Mouse (Mus musculus): ENCODE measurements around the gene Gm40193. TPM values are rescaled to one million over a fixed set of nuclear protein-coding genes. Genes with fewer than 3 reads are reported as not detected.

Gene Gm40193
- total RNA-seq, 2 experiments from 2014 or later: not detected

- DNase-seq (ENCODE audit: low spot score in 2 of 2): peak; percentile 33 to 46
These were observed 22.8 kb downstream of the Gm40193 start for GRCm38 (mm10) chr11:70509753-70510564.

- no peak for DNase-seq (ENCODE audit: low spot score in 2 of 2)
These were observed 25.7 kb downstream of the Gm40193 start for GRCm38 (mm10) chr11:70506962-70507515.

- DNase-seq (ENCODE audit: low spot score in 2 of 2): peak; percentile 35 to 38
These were observed 26.4 kb downstream of the Gm40193 start for GRCm38 (mm10) chr11:70506385-70506784.

- DNase-seq (ENCODE audit: low spot score in 2 of 2): no peak
These were observed 27.8 kb downstream of the Gm40193 start, which contains the start of gene Tm4sf5 for GRCm38 (mm10) chr11:70504970-70505369. TSS of gene Tm4sf5 (plus strand) at chr11:70505244.

- no peak for DNase-seq (ENCODE audit: low spot score in 2 of 2)
These were observed 30.7 kb downstream of the Gm40193 start for GRCm38 (mm10) chr11:70502018-70502417.

GRCm38 (mm10) chr11:70500476-70500812 is 32.3 kb downstream of the Gm40193 start:
- DNase-seq (ENCODE audit: low spot score in 2 of 2): no peak

GRCm38 (mm10) chr11:70499566-70500475 is 32.9 kb downstream of the Gm40193 start:
- no peak for DNase-seq (ENCODE audit: low spot score in 2 of 2)

- no peak for DNase-seq (ENCODE audit: low spot score in 2 of 2)
These were observed 43.1 kb downstream of the Gm40193 start for GRCm38 (mm10) chr11:70489684-70490083.

- DNase-seq (ENCODE audit: low spot score in 2 of 2): peak in 1 of 2 experiments; percentile 16
These were observed 43.6 kb downstream of the Gm40193 start for GRCm38 (mm10) chr11:70489138-70489537.

- DNase-seq (ENCODE audit: low spot score in 2 of 2): no peak
These were observed 44.9 kb downstream of the Gm40193 start for GRCm38 (mm10) chr11:70487816-70488215.

GRCm38 (mm10) chr11:70485498-70485897 is 47.2 kb downstream of the Gm40193 start:
- no peak for DNase-seq (ENCODE audit: low spot score in 2 of 2)

Other genes starting within 250 kb of the Gm40193 start
- gene Alox12e, start 210.3 kb downstream of the Gm40193 start, total RNA-seq (2021): under 1 TPM; 0.19 to 0.40 TPM
- not detected for gene Alox15, start 180.9 kb downstream of the Gm40193 start, total RNA-seq (2021)
- 10 to 100 TPM; 33.1 to 34.6 TPM for gene Pelp1, start 122.9 kb downstream of the Gm40193 start, total RNA-seq (2021)
- 10 to 100 TPM; 68.1 to 76.7 TPM for gene Arrb2, start 100.3 kb downstream of the Gm40193 start, total RNA-seq (2021)
- gene Med11, start 81.0 kb downstream of the Gm40193 start, total RNA-seq (2021): 10 to 100 TPM; 13.9 to 15.4 TPM
- 1 to 10 TPM in 1 of 2 experiments, under 1 TPM in 1; 0.23 to 1.4 TPM for gene Zmynd15, start 73.5 kb downstream of the Gm40193 start, total RNA-seq (2021)
- gene Cxcl16, start 73.0 kb downstream of the Gm40193 start, total RNA-seq (2021): 1 to 10 TPM in 1 of 2 experiments, under 1 TPM in 1; 0.42 to 1.4 TPM
- under 1 TPM in 1 of 2 experiments, not detected in 1; 0.37 TPM for gene Tm4sf5, start 27.7 kb downstream of the Gm40193 start, total RNA-seq (2021)
- not detected for gene Vmo1, start 18.3 kb downstream of the Gm40193 start, total RNA-seq (2021)
- gene Gltpd2, start 13.7 kb downstream of the Gm40193 start, total RNA-seq (2021): not detected
- gene Psmb6, start 7.6 kb downstream of the Gm40193 start, total RNA-seq (2021): 100 to 1,000 TPM; 184 to 189 TPM
- gene Pld2, start 7.1 kb upstream of the Gm40193 start, total RNA-seq (2021): 10 to 100 TPM; 13.3 to 15.8 TPM
- gene Mink1, start 29.9 kb upstream of the Gm40193 start, total RNA-seq (2021): 100 to 1,000 TPM; 396 to 435 TPM
- gene 4930544D05Rik, start 82.9 kb upstream of the Gm40193 start, total RNA-seq (2021): under 1 TPM in 1 of 2 experiments, not detected in 1; 0.65 TPM
- gene Chrne, start 86.3 kb upstream of the Gm40193 start, total RNA-seq (2021): under 1 TPM in 1 of 2 experiments, not detected in 1; 0.63 TPM
- gene Gp1ba, start 106.2 kb upstream of the Gm40193 start, total RNA-seq (2021): not detected
- 10 to 100 TPM; 86.4 to 90.1 TPM for gene Rnf167, start 114.3 kb upstream of the Gm40193 start, total RNA-seq (2021)
- gene Slc25a11, start 114.5 kb upstream of the Gm40193 start, total RNA-seq (2021): 100 to 1,000 TPM; 120 to 124 TPM
- gene Pfn1, start 121.7 kb upstream of the Gm40193 start, total RNA-seq (2021): 100 to 1,000 TPM; 224 to 231 TPM
- 1 to 10 TPM; 7.3 to 8.8 TPM for gene Eno3, start 124.3 kb upstream of the Gm40193 start, total RNA-seq (2021)
- gene Spag7, start 136.5 kb upstream of the Gm40193 start, total RNA-seq (2021): 10 to 100 TPM; 47.5 to 52.8 TPM
- gene Camta2, start 155.2 kb upstream of the Gm40193 start, total RNA-seq (2021): 100 to 1,000 TPM; 217 to 224 TPM
- 1 to 10 TPM; 1.8 to 2.2 TPM for gene Inca1, start 167.2 kb upstream of the Gm40193 start, total RNA-seq (2021)
- 10 to 100 TPM; 54.8 to 57.7 TPM for gene Kif1c, start 167.6 kb upstream of the Gm40193 start, total RNA-seq (2021)
- gene Zfp3, start 231.3 kb upstream of the Gm40193 start, total RNA-seq (2021): 10 to 100 TPM; 17.2 to 17.9 TPM

Measured in left cerebral cortex, adult 18-20 months (tissue).